Mouse (Mus musculus) midbrain, embryonic 12.5 days (tissue): ENCODE data around the gene Smyd3. TPM values are rescaled to one million over a fixed set of nuclear protein-coding genes. Genes with fewer than 3 reads are reported as not detected.

Source experiments
- ATAC-seq: fragments of 200-750 bp; cut with Nextera tagmentation; 2 replicates; pipeline ENCODE4 v1.8.0; 2017; ENCODE audit warnings: low read depth, moderate TSS enrichment, moderate library complexity; ENCODE audit not compliant: low FRiP score
- H3K27ac ChIP-seq: fragments of 300-500 bp; sonication (generic); replicated peaks from 2 replicates; pipeline ENCODE4 v1.5.1; 2016; ENCODE audit warnings: mild to moderate bottlenecking
- H3K27me3 ChIP-seq: fragments of 300-500 bp; sonication (generic); 2 replicates; pipeline ENCODE4 v1.6.1; 2016; ENCODE audit warnings: mild to moderate bottlenecking
- H3K36me3 ChIP-seq: fragments of 300-500 bp; sonication (generic); 2 replicates; pipeline ENCODE4 v1.6.1; 2016
- H3K4me1 ChIP-seq: fragments of 300-500 bp; sonication (generic); 2 replicates; pipeline ENCODE4 v1.6.1; 2016
- H3K4me2 ChIP-seq: fragments of 300-500 bp; sonication (generic); replicated peaks from 2 replicates; pipeline ENCODE4 v1.6.1; 2016; ENCODE audit warnings: mild to moderate bottlenecking, moderate library complexity
- H3K4me3 ChIP-seq: fragments of 300-500 bp; sonication (generic); 2 replicates; pipeline ENCODE4 v1.5.1; 2016; ENCODE audit warnings: mild to moderate bottlenecking
- H3K9ac ChIP-seq: fragments of 300-500 bp; sonication (generic); replicated peaks from 2 replicates; pipeline ENCODE4 v1.6.1; 2016; ENCODE audit warnings: mild to moderate bottlenecking, moderate library complexity
- H3K9me3 ChIP-seq: fragments of 300-500 bp; sonication (generic); 2 replicates; pipeline ENCODE4 v1.6.1; 2016; ENCODE audit warnings: mild to moderate bottlenecking
- WGBS: fragments of 180-500 bp; shearing (Covaris S2); methylation state at CpG from one replicate; pipeline ENCODE4 v1.1.7; 2016; 5-methylcytosine and 5-hydroxymethylcytosine counted together
- polyA plus RNA-seq: library from polyadenylated mRNA; unstranded; fragments of >200 nt; fragmentation: Nextera tagmentation; extraction: Ambion mirVana; gene quantifications from 2 replicates; pipeline ENCODE4 v1.2.1, GENCODE M21; 2016

Smyd3 gene
- polyA plus RNA-seq, 1 experiment from 2014 or later: 14.3 TPM

DNA sequence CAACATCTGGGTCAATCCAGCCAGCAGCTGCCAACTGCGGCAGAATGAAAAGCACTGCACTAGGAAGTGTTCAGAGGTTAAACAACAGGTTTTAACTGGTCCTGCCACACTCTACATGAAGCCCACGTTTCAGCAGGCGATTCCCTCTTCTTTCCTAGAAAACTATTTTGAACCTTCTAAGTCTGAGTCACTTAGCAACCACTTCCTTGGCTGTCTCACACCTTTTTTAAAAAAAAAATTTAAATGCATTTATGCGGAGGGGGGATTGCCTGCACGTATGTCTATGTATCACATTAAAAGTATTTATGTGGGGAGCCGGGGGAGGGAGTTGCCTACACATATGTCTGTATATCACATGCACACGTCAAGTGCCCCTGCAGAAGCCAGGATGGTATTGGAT is 5.9 kb downstream of the Smyd3 start:
- no peak overlapping the region for H3K9ac ChIP-seq
- H3K9me3 ChIP-seq: no peaks in the 10 kb centered on the region
- H3K4me3 ChIP-seq: no peak overlapping the region
- 0 out of 2 replicates have a peak, but pooled peaks cover 5% of the 10 kb centered on the region for H3K4me1 ChIP-seq
- 0 out of 2 replicates have a peak, but pooled peaks cover 4% of the 10 kb centered on the region for H3K27me3 ChIP-seq
- H3K36me3 ChIP-seq: no peaks in the 10 kb centered on the region
- H3K27ac ChIP-seq: no peak overlapping the region
- H3K4me2 ChIP-seq: no peak overlapping the region
- 86% methylated on average over 7 of the region's 7 CpGs for WGBS
- ATAC-seq: no peak

DNA sequence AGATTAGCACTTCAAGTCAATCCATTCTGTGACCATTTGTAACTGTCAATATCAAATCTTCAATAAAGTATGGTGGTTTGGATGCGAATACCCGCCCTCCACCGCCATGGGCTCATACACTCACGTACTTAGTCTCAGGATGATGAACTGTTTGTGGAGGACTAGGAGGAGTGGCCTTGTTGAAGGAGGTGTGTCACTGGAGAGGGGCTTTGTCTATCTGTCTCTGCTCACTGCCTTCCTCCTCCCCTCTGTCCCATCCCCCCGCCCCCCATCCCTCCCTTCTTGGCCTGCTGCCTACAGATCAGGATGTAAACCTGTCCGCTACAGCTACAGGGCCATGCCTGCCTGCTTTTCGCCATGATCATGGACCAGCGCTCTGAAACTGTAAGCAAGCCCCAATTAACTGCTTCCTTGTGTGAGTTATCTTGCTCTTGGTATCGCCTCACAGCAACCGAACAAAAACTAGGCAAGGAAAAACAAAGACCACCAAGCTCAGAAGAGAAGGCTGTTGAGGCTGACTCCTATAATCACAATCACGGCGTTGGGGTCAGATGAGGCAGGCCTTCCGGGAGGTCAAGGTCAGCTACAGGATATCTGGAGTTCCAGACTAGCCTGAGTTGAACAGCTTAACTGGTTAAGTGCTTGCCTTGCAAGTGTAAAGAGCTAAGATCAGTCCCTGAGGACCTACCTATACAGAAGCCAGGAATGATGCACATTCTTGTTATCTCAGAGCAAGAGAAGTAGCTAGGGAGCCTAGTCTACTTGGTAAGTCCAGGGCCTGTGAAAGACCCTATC is 7.1 kb downstream of the Smyd3 start:
- Histone ChIP-seq H3K27me3 (no peaks in the 10 kb centered on the region), H3K4me1 (no peaks in the 10 kb centered on the region), H3K4me3 (no peak overlapping the region), H3K4me2 (no peak overlapping the region), H3K9ac (no peak overlapping the region), H3K36me3 (no peaks in the 10 kb centered on the region), H3K9me3 (no peaks in the 10 kb centered on the region), H3K27ac (no peak overlapping the region)
- WGBS: 84% methylated on average over 12 of the region's 13 CpGs
- no peak for ATAC-seq

DNA sequence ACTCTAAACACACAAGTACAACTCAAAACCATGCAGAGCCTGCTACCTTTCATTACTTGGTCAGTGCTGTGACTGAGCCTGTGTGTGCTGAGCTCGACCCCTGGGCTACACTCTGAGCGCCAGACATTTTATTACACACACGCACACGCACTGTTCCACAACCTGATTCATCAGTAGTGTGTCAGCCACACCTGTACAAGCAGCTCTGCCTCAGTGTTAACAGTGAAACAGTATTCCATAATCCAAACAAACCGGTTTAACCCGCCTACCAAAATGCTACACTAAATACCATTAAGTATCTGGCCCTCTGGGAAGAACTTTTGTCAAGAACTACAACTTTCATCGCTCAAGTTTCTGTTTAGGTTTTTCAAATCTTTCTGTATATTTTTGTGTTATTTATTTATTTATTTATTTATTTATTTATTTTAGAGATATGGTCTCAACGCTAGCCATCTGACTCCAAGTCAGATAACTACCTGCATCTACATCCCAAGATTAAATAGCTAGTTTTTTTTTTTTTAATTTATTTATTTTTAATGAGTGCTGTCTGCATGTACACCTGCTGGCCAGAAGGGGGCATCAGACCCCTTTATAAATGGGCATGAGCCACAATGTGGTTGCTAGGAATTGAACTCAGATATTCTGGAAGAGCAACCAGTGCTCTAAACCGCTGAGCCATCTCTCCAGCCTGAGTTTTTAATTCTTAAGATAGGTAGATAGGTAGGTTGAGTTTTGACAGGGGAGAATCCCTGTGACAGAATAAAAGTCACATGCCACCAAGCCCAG is 11.1 kb downstream of the Smyd3 start:
- Histone ChIP-seq H3K4me3 (no peak overlapping the region), H3K27me3 (no peaks in the 10 kb centered on the region), H3K4me2 (no peak overlapping the region), H3K4me1 (no peaks in the 10 kb centered on the region), H3K36me3 (no peaks in the 10 kb centered on the region), H3K9me3 (no peaks in the 10 kb centered on the region), H3K27ac (no peak overlapping the region), H3K9ac (no peak overlapping the region)
- no peak for ATAC-seq
- 67% methylated on average over 9 of the region's 9 CpGs for WGBS

DNA sequence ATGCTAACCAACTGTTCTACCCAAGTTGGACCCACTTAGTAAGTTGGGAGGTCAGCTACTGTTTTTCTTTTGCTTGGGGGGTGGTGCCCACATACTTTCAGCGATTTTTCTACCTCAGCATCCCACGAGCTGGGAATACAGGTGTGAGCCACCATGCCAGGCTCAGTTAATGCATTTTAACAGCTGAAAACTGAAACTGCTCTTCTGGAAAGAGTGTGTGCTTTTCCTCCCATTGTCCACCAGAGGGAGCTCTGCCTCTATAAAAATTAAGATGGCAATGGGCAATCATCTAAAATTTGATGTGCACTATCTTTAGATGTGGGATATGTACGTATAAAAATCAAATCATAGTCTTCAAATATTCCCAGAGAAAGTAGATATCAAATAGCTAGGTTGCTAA is 15.3 kb downstream of the Smyd3 start:
- H3K27me3 ChIP-seq: no peaks in the 10 kb centered on the region
- 33% methylated on average over 3 of the region's 3 CpGs for whole genome bisulfite sequencing
- H3K9ac ChIP-seq: no peak overlapping the region
- ATAC-seq: no peak
- no peaks in the 10 kb centered on the region for H3K9me3 ChIP-seq
- H3K36me3 ChIP-seq: no peaks in the 10 kb centered on the region
- H3K4me2 ChIP-seq: no peak overlapping the region
- no peak overlapping the region for H3K27ac ChIP-seq
- no peaks in the 10 kb centered on the region for H3K4me1 ChIP-seq
- no peak overlapping the region for H3K4me3 ChIP-seq

DNA sequence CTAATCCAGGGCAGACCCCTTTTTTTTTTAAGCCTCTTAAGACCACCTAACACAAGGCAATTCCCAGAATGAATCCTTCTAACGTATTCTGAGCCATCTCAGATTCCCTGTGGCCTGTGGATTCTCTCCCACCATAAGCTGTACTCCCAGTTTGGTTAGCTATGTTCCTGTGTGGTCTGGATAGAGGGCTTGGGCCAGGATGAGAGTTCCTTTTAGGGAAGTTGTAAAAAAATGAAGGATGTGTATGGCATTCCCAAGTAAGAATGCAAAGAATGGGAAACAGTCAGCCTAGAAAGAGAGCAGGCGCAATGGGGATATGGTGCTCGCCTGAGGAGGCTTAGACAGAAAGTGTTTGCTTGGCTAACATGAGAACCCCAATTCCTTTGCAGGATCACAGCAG is 18.6 kb downstream of the Smyd3 start:
- Histone ChIP-seq H3K9ac (no peak overlapping the region), H3K4me1 (no peaks in the 10 kb centered on the region), H3K4me3 (no peak overlapping the region), H3K9me3 (no peaks in the 10 kb centered on the region), H3K27me3 (no peaks in the 10 kb centered on the region), H3K4me2 (no peak overlapping the region), H3K36me3 (no peaks in the 10 kb centered on the region), H3K27ac (no peak overlapping the region)
- no peak for ATAC-seq
- 76% methylated on average over 3 of the region's 3 CpGs for WGBS

DNA sequence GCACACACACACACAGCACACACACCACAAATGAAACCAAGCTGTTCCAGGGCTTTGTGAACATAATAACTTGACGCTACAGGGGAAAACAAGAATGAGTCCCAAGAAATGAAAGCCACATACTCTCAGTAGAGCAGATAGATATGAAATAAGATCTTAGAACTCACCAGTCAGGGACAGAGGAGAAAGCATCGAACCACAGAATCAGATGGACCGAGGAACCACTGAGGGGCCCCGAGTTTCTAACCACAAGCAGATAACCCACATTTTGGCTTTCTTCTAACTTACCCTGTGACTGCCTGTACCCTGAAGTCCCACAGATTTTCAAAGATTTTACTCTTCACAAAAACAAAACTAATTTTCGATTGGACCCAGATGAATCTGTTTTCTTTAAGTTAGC is 24.9 kb downstream of the Smyd3 start:
- H3K27me3 ChIP-seq: no peaks in the 10 kb centered on the region
- 88% methylated on average over 5 of the region's 5 CpGs for WGBS
- H3K9me3 ChIP-seq: no peaks in the 10 kb centered on the region
- H3K4me3 ChIP-seq: no peak overlapping the region
- ATAC-seq: no peak
- H3K27ac ChIP-seq: no peak overlapping the region
- no peaks in the 10 kb centered on the region for H3K36me3 ChIP-seq
- no peak overlapping the region for H3K9ac ChIP-seq
- H3K4me2 ChIP-seq: no peak overlapping the region
- no peaks in the 10 kb centered on the region for H3K4me1 ChIP-seq

DNA sequence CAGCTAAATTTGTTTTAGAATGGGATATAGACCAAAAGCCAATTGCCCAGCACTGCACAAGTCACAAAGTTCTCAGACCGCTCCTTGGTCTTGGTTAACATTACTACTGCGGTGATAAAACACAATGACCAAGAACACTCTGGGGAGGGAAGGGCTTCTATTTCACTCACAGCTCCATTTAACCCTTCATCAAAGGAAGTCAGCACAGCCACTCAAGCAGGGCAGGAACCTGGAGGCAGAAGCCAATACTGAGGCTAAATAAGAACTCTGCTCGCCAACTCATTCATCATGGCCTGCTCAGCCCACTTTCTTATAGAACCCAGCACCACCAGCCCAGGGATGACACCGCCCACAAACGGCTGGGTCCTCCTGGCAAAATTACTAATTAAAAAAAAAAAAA is 29.3 kb downstream of the Smyd3 start:
- WGBS: 93% methylated on average over 5 of the region's 5 CpGs
- no peak overlapping the region for H3K27ac ChIP-seq
- H3K27me3 ChIP-seq: no peaks in the 10 kb centered on the region
- peaks cover 6% of the 10 kb centered on the region; the same call in 1 of the 2 replicates for H3K4me1 ChIP-seq
- H3K36me3 ChIP-seq: no peaks in the 10 kb centered on the region
- no peaks in the 10 kb centered on the region for H3K9me3 ChIP-seq
- H3K4me3 ChIP-seq: no peak overlapping the region
- H3K4me2 ChIP-seq: no peak overlapping the region
- ATAC-seq: no peak
- no peak overlapping the region for H3K9ac ChIP-seq

DNA sequence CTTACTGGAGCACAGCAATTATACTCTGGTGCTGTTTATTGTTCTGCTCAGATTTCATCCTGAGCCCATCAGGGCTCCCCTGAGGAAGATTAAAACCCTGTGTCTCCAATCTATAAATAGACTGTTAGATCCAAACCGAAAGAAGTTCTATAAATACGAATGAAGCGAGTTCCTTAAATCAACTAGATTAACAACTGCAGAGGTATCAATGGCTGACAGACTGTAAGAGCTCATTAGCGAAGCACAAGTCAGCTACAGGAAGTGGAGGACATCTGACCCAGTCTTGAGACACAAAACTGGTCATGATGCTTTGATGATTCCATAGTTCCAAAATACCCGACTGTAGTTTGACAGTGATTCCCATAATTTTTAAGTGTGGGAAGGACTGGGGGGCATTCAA is 29.9 kb downstream of the Smyd3 start:
- 77% methylated on average over 5 of the region's 5 CpGs for WGBS
- H3K27me3 ChIP-seq: no peaks in the 10 kb centered on the region
- no peaks in the 10 kb centered on the region for H3K9me3 ChIP-seq
- no peak overlapping the region for H3K4me3 ChIP-seq
- peaks cover 6% of the 10 kb centered on the region; the same call in 1 of the 2 replicates for H3K4me1 ChIP-seq
- no peak overlapping the region for H3K9ac ChIP-seq
- no peak overlapping the region for H3K4me2 ChIP-seq
- ATAC-seq: no peak
- no peaks in the 10 kb centered on the region for H3K36me3 ChIP-seq
- no peak overlapping the region for H3K27ac ChIP-seq

DNA sequence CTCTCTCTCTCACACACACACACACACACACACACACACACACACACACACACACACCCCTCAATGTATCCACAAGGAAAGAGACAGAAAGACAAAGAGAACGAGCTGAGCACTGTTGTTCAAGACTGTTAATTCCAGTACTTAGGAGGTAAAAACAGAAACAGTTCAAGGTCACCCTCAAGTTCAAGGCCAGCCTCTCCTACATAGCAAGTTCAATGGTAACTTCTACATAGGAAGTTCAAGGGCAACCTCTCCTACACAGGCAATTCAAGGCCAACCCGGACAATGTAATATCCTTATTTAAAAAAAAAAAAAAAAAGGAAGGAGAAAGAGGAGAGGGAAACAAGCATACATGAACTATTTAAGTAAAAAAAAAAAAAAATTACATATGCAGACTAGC is 30.6 kb downstream of the Smyd3 start:
- H3K27ac ChIP-seq: no peak overlapping the region
- ATAC-seq: no peak
- H3K36me3 ChIP-seq: no peaks in the 10 kb centered on the region
- H3K27me3 ChIP-seq: no peaks in the 10 kb centered on the region
- peaks cover 6% of the 10 kb centered on the region; the same call in 1 of the 2 replicates for H3K4me1 ChIP-seq
- no peak overlapping the region for H3K4me3 ChIP-seq
- H3K9me3 ChIP-seq: no peaks in the 10 kb centered on the region
- 80% methylated on average over 2 of the region's 2 CpGs for WGBS
- H3K4me2 ChIP-seq: no peak overlapping the region
- no peak overlapping the region for H3K9ac ChIP-seq

DNA sequence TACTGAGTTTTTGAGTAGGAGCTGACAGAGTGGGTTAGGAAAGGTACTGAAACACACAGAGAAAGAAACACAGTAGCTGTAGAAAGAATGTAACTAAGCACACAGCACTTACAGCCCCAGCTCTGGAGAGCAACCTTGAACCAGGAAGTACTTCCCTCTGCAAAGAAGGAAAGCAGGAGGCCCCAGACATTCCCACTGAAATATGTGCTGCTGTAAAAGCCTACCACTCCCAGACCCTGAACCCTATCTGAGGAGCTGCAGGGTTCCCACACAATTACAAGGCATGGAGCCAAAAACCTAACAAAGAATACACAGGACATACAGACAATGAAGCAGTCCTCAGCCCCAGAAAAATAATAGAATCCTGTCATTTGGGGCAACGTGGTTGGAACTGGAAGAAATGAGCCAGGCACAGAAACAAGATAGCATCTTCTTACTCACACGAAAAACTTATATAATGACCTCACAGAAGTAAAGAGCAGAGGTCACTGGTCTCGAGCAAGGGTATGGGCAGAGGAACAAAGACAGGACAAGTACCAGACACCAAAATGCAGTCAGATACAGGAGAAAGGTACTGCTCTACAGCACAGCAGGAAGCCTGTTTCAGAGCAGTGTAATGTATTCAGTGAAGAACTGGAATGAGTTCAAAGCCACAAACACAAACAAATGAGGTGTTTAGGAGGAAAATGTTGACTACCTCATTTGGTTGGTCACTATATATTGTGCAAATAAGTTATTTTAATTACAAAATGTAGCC is 31.9 kb downstream of the Smyd3 start:
- no peaks in the 10 kb centered on the region for H3K9me3 ChIP-seq
- no peaks in the 10 kb centered on the region for H3K27me3 ChIP-seq
- no peak overlapping the region for H3K4me2 ChIP-seq
- H3K4me3 ChIP-seq: no peak overlapping the region
- no peak overlapping the region for H3K9ac ChIP-seq
- peaks cover 6% of the 10 kb centered on the region; the same call in 1 of the 2 replicates for H3K4me1 ChIP-seq
- no peaks in the 10 kb centered on the region for H3K36me3 ChIP-seq
- no peak overlapping the region for H3K27ac ChIP-seq
- ATAC-seq: no peak
- WGBS: 46% methylated on average over 3 of the region's 3 CpGs

DNA sequence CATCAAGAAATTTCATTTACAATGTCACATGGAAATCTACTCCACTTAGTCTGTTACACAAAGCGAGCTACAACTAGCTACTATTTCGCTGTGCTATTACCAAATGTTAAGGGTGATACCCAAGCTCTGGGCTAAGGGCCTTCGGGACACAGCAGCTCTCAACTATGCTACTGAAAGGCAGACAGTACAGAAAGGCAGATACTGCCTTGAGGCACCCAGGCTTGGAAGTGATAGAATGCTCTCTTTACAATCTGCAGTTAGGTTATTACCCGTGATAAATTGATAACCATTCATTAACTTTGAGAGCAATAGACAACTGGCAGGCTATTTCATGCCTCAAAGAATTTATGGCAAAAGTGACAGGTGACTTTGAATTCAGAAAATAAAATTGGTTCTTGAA is 37.0 kb downstream of the Smyd3 start:
- Histone ChIP-seq H3K4me2 (no peak overlapping the region), H3K27ac (no peak overlapping the region)
- ATAC-seq: no peak

More for the DNA sequence above, 37.0 kb downstream of the Smyd3 start:
- 84% methylated on average over 4 of the region's 4 CpGs for WGBS
- 0 out of 2 replicates have a peak, but pooled peaks cover 2% of the 10 kb centered on the region for H3K4me1 ChIP-seq
- H3K4me3 ChIP-seq: no peak overlapping the region
- no peak overlapping the region for H3K9ac ChIP-seq
- no peaks in the 10 kb centered on the region for H3K9me3 ChIP-seq
- no peaks in the 10 kb centered on the region for H3K27me3 ChIP-seq
- H3K36me3 ChIP-seq: no peaks in the 10 kb centered on the region
